Mouse (Mus musculus) layer of hippocampus, adult 6 months (tissue): ENCODE measurements around the gene Themis3. TPM values are rescaled to one million over a fixed set of nuclear protein-coding genes. Genes with fewer than 3 reads are reported as not detected.

Source experiments
- long read RNA-seq, 2 experiments: library from polyadenylated mRNA; unstranded; transcript quantifications; one replicate each; pipeline ENCODE4 v2.0.0; 2019 to 2020
- polyA plus RNA-seq: library from polyadenylated mRNA; unstranded; fragments of <200 nt; fragmentation: Nextera tagmentation; gene quantifications from 2 replicates; pipeline ENCODE4 v1.2.3, GENCODE M21; 2021

Themis3 gene
- polyA plus RNA-seq, result not detected in 2 replicates
- long read RNA-seq, experiment 1, result 0 reads
- long read RNA-seq, experiment 2, result 0 reads

DNA sequence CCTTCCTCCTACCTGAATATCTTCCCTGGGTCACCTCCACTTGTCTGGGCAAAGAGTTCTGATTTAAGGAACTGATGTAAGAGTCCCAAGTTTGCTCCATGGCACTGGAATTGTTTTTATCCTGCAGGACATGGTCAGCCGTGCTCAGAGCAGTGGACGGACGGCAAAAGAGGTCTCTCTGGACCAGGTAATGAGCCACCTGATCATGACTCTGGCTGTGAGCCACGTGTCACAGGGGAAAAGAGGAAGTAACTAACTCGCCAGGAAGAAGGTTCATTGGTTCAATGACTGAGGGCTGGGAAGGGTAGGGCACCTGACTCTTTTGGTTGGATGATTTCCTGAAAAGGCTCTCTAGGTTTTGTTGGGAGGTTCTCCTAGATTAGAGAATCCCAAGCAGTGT lies at the start of gene Themis3:
Gene Themis3, minus strand, starts transcription at position 187 of the 400 bp plus-strand sequence.

DNA sequence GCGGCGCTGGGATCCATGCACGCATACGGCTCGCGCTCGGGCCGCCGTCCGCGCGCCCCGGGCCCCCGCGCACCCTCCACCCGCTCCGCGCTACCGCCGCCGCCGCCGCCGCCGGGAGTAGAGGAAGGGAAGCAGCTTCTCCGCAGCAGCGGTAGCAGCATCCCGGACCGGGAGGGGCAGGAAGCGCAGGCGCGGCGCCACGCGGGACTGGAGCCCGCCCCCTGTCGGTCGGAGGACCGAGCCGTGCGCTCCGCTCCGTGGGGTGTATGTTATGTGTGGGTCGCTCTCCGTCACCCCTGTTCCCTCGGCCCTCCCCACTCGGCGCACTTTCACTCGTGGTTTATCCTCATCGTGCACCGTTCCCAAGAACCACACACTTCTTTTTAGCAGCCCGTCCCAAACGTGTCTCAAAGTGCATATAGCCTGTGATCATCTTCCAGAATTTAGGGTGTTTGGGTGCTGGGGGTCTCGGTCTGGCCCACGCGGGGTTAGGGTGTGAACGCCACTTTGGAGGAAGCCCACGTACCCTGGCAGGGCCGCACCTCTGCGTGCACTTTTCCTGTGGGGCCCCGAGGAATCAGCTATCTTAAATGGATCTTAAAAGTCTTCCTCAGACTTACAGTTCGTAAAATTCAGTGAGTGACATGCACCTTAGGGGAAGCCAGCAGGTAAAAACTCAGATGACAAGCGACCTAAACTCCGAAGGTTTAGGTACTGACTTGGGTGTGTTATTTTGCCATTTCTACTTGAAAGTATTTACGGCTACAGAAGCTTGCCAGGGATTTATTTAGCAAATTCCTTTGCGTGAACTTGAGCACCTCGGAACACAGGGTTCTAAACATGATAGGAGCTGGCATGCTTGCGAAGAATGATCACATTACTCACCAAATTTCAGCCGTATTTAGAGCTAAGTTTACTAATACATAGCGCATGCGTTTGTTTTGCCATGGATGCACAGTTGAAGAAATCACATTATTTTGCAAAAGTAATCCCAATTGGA lies 74.6 kb downstream of the Themis3 start, which contains the start of gene Rab12:
Gene Rab12, minus strand, starts transcription at position 176 of the 1,000 bp plus-strand sequence.

Other genes with a start within 250 kb of the Themis3 start
- gene Mtcl1, start 144.9 kb downstream of the Themis3 start, polyA plus RNA-seq, result 3.7 and 4.0 TPM in 2 replicates
- 17.6 and 24.7 TPM in 2 replicates for gene Rab12, start 74.9 kb downstream of the Themis3 start, polyA plus RNA-seq